Mouse (Mus musculus) thymus, adult 2 months (tissue): ENCODE results near the gene Pars2.

Experiments used
- CTCF ChIP-seq: fragments of 200-500 bp; IDR thresholded peaks from 2 replicates; pipeline ENCODE4 v1.5.1; 2012; ENCODE audit warnings: mild to moderate bottlenecking, control low read depth, low read length, moderate library complexity, borderline replicate concordance; ENCODE audit not compliant: control insufficient read depth, poor library complexity, insufficient read depth; ENCODE audit errors: extremely low read depth
- POLR2A ChIP-seq: fragments of 200-500 bp; IDR thresholded peaks from 2 replicates; pipeline ENCODE4 v1.6.1; 2012; ENCODE audit warnings: mild to moderate bottlenecking, low read length, control low read depth, moderate library complexity; ENCODE audit not compliant: control insufficient read depth, poor library complexity, insufficient read depth; ENCODE audit errors: extremely low read depth

- TF ChIP-seq POLR2A, result no peak
- no peak for TF ChIP-seq CTCF
These were observed 33.8 kb upstream of the Pars2 start, which contains the start of gene Lexm for GRCm38 (mm10) chr4:106617056-106617455.
